Mouse (Mus musculus) small intestine, adult 2 months (tissue): ENCODE results near the gene Vstm5.

Experiments used
- CTCF ChIP-seq: fragments of 200-500 bp; IDR thresholded peaks from 2 replicates; pipeline ENCODE4 v1.5.1; 2012; ENCODE audit warnings: low read depth, mild to moderate bottlenecking, control low read depth, inconsistent platforms, low read length, moderate library complexity, mixed read lengths; ENCODE audit not compliant: insufficient replicate concordance, insufficient read length; ENCODE audit errors: extremely low read depth
- POLR2A ChIP-seq: fragments of 200-500 bp; IDR thresholded peaks from 2 replicates; pipeline ENCODE4 v1.6.1; 2012; ENCODE audit warnings: low read depth, mild to moderate bottlenecking, control low read depth, inconsistent platforms, low read length, moderate library complexity

- TF ChIP-seq CTCF (no peak), POLR2A (no peak)
These were observed 1.2 kb downstream of the Vstm5 start for GRCm38 (mm10) chr9:15240006-15240405.
